Mouse (Mus musculus): ENCODE results near the gene Fgf15.

Gene Fgf15

DNA sequence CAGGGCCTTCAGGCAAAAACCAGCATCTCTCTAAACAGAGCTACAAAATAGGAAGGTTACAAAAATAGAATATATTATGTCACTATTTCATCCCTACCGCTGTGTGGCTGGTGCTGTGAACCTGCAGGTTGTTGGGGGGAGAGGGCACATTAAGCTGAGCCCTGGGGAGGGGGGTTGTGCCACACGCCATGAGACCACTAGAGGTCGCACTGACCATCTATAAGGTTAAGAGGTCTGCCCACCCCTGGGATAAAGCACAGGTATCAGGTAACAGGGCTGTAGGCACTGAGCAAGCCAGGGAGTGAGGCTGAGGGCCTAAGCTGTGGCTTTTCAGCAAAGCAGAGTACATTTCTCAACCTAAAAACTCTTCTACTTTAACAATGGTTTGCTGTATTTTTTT, 35.4 kb downstream of the Fgf15 start:
- DNase-seq (ENCODE audit: low read depth, low spot score), result peak; percentile 61

DNA sequence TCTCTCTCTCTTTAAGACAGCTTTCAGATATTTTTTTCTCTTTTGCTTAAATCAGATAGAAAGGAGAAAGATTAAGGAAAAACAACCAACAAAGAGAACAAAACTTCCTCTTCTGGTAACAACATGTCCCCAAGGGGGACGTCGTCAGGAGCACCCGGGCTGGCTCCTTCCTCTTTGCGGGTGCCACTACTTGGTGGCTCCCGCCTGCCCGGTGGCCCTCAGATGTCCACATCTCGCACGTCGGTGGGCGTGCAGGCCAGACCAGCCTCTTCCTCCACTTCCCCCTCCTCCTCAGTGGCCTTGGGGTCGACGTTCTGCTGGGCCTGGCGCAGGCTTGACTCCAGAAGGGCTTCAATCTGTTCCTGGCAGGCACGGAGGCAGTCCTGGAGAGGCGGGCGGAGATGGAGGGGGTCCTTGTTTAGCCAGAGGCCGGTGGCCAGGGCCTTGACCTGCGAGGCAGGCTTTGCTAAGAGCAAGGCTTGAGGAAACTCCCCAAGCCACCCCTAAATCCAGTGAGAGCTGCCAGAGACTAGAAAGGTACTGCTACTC, 36.1 kb downstream of the Fgf15 start:
- DNase-seq (ENCODE audit: low read depth, low spot score), result no peak

DNA sequence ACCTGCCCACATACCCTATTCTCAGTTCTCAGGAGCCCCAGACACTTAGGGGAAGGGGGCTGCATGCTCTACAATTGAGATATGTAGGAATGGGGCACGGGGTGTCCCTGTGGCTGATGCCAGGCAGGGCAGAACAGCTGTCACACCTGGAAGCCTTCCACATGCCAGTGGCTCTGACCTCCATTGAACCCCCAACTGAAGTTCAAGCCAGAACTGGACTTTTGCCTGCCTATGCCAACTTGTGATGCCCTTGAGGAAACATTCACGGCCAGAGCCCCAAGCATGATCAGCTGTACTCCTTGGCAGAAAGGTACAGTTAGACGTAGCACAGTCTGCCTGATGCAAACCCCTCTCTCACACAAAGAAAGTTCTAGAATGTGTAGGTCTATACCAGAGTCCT, 37.0 kb downstream of the Fgf15 start:
- DNase-seq (ENCODE audit: low read depth, low spot score), result no peak

DNA sequence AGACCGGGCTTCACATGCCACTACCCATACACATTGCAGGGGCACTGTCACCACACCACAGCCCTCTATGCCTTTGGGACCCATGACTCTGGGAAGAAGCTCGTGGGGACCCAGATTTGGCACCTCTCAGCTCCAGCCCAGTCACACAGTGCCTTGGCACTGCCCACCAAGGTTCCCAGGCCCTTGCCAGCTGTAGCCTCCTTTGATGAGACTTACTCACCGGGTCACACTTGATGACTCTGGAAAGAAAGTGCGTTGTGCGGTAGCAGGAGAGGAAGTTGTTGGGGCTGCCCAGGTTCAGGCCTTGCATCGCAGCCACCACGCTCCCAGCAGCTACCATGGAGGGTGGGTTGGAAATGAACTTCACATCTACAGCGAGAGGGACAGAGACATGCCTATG, 37.5 kb downstream of the Fgf15 start:
- no peak for DNase-seq (ENCODE audit: low read depth, low spot score)

DNA sequence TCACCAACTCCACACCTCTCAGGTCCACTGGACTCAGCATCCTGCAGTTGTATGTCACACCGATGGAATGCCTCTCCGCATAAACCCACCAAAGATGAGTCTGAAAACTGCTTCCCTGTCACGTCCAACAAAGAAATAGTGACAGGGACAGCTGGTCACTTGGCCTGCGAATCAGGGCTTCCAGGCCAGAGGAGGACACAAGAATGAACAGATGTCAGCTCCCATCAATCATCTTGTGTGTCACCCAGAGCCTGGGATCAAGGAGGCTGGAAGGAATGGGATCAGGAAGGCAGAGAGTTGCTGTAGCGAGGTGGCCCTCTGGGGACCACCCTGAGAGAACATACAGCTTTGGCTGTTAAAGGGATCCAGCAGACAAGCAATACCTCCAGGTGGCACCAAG, 38.6 kb downstream of the Fgf15 start:
- DNase-seq (ENCODE audit: low read depth, low spot score), result no peak

DNA sequence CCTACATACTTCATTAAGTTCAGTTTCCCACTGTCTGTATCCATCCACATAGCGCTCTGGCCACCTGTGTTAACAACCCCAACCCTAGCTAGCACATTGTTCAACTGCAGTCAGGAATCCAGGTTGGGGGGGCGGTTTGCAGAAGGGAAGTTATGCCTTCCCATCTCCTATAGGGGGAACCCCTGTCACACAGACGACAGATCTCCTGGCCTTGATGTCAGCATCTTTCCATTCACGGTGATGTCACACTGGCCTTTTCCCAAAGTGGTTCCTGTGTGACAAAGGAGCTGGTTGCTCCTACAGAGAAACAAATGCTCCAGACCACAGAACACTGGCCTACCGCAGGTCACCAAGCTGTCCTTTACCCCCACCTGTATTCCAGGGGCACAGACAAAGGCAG, 39.2 kb downstream of the Fgf15 start:
- no peak for DNase-seq (ENCODE audit: low read depth, low spot score)

DNA sequence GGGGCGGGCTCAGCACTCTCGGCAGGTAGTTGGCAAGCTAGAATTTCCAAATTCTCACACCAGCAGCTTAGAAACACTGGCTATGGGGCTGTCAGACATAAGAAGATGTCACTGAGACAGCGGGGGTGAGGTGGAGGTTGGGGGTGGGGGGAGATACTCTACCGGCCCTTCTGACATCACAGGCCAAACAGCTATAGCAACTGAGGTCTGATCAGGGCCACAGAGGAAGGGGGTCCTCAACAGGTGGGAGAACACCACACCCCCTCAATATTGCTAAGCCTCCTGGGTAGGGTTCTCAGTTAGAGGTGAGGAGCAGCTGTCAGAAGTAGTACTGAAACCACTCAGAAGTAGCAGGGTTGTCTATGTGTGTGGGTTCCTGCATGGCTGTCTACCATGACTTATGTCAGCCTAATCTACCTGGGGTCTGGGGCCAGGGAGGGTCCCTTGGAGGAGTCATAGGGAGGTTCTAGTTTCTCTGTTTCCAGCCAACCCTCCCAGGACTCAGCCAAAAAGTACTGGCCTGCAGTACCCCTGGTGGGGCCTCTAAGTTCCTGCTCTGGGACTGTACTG, 40.1 kb downstream of the Fgf15 start:
- no peak for DNase-seq (ENCODE audit: low read depth, low spot score)

DNA sequence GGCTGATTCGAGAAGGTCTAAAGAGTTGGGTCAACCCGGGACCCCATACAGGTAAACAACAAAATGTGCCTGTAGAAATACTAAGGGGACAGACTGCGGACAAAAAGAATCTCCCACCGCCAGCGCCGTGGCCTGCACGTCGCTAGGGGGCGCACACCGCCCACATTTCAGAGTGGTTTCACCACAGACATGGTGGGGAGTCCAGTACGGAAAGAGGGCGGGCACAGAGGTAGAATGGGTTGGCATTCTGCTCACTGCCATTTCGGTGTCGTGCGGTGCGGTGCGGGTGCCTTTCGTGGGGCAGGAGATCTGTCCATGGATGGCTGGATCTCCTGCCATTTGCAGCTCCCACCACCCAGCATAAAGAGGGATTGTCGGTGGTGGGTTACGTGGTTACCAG, 41.2 kb downstream of the Fgf15 start:
- DNase-seq (ENCODE audit: low read depth, low spot score), result peak; percentile 86

DNA sequence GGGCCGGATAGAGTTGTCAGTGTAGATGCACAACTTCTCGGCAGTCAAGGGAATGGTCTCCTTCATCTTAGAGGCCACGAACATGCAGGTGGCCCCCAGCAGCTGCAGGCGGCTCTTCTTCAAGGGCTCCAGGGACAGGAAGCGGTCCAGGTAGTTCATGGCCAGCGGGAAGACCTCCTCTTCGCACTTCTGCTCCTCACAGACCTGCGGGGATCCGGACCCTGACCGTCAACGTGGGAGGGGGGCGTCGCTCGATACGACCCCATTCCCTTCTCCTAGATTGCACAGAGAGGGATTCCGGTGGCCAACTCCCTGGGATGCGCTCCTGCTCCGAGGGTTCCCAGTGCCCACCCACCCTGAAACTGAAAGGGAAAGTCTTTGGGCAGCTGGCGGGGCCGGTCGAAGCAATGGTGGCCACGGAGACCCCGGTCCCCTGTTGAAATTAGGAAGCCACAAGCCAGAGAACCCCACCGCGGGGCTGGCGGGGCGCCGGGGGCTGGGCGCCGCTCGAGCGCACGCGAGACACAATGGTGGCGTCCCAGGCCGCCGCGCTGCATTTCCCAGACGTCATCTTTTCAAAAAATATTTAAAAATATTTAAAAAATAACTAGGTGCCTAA, 41.7 kb downstream of the Fgf15 start:
- no peak for DNase-seq (ENCODE audit: low read depth, low spot score)

DNA sequence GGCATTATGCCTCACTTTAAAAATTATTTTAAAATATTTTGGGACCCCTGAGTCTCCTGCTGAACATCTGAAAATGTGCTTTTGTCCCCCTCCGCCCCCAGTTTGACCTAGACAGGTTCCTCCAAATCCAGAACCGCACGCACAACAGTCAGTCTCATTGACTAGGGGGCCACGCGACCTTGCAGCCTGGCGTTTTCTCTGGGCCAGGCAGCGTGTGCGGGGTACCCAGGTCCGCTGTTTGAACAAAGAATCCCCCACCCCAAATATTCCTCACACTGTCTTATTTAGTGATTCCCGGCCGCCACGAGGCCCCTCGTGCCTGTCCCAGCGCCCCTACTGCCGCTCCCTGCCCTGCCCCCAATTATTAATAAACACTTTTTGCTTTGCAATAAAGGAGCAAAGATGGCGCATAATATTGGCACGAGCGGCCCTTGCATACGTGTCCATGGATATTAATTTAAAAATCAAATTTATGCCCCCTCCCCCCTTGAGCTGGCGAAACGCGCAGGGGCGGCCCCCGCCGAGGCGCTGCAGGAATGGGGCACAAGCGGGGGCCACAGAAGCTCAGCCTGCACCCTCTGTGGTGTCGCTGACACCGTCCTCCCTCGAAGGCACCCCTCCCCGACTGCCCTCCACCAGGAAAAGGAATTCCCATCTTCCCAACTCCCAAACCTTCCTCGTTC, 42.5 kb downstream of the Fgf15 start:
- DNase-seq (ENCODE audit: low read depth, low spot score), result no peak

DNA sequence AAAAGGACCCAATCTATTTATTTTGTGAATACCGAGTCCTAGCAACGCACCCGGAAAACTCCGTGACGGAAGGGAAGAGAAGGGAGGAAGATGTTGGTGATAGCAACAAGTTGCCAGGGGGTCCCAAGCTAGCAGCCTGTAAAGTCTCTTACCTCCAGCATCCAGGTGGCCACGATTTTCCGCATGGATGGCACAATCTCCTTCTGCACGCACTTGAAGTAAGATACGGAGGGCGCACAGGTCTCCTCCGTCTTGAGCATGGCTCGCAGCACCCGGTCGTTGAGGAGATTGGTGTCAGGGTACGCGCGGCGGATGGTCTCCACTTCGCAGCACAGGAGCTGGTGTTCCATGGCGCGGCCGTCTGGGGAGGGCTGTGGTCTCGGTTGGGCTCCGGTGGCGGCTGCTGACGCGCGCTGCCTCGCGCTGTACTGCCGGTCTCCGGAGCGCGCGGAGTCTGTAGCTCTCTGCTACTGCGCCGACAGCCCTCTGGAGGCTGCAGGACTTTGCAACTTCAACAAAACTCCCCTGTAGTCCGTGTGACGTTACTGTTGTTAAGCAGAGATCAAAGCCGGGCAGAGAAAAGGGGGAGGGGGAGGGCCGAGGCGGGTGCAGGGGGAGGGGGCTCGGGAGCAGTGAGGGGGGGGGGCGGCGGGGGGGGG, 43.1 kb downstream of the Fgf15 start, which contains the start of gene Ccnd1:
Ccnd1 (minus strand) TSS at position 582 of the 659 bp plus-strand sequence.
- DNase-seq (ENCODE audit: low read depth, low spot score), result no peak

DNA sequence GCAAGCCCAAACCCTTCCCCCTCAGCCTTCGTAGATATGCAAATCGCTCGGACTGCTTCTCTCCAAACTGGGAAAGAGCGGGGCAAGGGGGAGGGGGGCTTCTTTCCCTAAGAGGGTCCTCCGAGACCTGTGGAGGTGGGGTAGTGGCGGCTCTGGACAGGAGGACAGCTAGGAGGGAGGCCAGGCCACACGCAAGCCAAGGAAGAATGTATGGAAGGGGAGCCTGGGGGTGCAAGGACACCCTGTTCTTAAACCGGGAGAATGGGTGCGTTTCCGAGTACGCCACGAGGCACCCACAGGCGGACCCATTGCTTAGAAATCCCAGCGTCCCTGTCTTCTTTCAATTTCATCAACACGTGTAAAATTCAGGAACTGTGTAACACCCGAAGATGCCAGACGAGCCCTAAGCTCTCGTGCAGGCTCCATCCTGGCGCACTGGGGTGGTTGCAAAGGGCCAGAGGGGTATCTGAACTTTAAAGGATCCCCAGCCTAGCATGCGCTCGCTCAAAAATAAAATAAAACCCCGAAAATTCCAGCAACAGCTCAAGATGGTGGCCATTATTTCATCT, 43.8 kb downstream of the Fgf15 start:
- no peak for DNase-seq (ENCODE audit: low read depth, low spot score)

DNA sequence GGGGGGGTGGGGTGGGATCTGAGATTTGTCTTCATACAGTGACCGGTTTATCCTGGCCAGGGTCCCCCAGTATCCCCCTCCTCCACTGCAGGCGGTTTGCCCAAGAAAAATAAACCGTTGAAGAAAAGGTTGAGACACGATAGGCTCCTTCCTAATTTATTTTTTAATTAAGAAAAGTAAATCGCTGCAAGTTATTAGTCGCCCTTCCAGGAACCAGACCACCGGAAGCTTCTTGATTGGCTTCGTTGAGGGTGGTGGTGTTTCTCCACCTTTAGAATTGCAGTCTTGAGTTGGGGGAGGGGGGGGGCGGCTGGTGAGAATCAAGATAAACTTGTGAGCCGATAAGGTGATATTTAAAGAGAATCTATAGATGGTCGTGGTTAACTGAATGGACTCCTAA, 44.3 kb downstream of the Fgf15 start:
- DNase-seq (ENCODE audit: low read depth, low spot score), result no peak

DNA sequence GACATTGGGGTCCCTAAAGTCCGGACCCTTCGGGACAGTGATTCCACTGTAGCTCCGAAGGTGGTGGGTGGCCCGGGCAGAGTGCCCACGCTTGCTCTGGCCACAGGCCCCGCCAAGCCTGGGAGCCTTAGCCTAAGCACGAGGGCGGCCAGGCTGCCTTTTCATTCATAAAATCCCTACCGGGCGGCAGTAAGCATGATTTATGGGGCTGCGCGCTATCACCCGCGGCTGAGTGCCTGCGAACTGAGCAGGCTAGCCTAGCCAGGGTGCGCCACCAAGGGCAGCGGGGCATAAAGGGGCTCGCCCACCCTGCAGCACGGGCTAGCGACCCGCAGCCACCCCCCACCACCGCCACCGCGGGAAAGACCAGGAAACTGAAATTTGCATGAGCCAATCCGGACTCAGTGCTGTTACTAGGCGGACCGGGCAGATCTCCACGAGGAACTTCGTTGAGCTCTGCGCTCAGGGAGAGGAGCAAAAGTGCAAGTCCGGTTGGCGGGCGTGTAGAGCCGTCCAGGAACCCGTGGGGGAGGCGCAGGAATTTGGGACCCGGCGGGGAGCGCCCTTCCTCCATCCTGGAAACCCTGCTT, 45.0 kb downstream of the Fgf15 start:
- no peak for DNase-seq (ENCODE audit: low read depth, low spot score)

DNA sequence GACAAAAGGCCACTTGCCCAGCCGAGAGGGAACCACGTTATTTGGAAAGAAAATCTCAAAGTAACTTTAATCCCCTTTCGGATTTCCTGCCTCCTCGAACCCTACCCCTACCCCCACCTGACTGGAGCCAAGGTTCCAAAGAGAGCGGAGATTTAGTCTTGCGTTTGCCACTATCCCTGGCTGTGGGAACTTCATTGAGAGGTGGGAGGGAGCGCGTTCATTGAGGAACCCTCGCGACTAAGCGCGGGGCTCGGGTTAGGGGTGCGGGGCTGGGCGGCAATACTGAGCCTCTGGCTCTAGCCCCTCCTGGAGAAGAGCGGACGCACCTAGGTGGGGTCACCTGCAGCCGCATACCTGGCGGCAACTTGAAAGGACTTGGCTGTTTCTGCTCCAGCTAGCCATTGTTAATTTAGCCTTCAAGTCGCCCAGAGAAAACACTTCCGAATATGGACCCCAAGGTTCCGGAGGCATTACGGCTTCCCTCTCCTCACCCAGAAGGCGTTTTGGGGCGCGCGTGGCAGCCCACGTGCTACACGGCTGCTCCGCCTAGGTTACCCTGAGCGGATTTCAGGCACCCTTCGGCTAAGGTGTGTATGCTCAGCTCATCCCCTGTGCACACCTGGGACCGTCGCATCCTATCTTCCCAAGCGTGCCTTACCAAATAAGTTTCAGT, 45.9 kb downstream of the Fgf15 start:
- no peak for DNase-seq (ENCODE audit: low read depth, low spot score)

DNA sequence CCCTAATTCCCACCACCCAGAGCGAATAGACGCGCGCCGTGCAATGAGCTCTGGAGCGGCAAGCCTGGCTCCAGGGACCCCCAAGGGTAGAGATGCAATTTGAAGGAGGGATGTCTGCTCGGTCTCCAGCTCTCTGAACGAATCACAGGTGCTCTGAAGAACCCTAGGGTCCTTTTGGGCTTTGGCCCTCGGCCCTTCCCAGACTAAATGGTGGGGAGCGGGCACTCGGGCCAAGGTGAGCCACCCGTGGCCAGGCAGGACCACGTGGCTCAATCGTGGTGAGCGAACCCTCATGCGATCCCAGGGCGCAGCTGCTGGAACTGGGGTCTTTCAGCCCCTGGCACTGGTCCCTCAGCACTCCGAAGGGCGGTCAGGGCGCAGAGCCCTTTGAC, 46.4 kb downstream of the Fgf15 start:
- no peak for DNase-seq (ENCODE audit: low read depth, low spot score)

DNA sequence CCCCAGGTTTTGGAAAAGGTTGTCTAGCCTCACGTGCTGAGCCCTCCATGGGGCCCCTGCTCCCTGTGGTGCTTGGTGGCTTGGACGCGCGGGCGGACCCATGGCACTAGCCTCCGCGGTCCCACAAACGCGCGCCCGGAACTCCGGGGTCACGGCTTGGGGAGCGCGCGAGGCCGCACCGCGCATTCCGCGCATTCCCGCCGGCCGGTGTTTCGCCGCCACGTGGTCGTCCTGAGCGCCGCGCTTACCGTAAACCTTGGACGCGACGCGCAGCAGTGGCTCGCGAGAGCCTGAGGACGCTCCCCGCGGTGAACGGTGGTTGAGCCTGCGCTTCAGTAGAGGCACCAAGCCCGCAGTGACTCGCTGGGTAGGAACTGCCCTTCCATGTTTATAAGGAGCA, 46.9 kb downstream of the Fgf15 start:
- DNase-seq (ENCODE audit: low read depth, low spot score), result no peak
